Mouse (Mus musculus): ENCODE data around the gene Cacng2. TPM values are rescaled to one million over a fixed set of nuclear protein-coding genes. Genes with fewer than 3 reads are reported as not detected.

Cacng2 gene
- total and polyA plus RNA-seq, 2 experiments from 2014 or later, result 16.7 to 22.6 TPM

- WGBS, result 86% methylated on average over 9 of the region's 9 CpGs
- DNase-seq (ENCODE audit: low spot score), result no peak
- Histone ChIP-seq H3K4me2 (ENCODE audit: low read depth, low read length, poor library complexity, severe bottlenecking) (no peak overlapping the region), H3K4me3 (ENCODE audit: low read depth, low read length) (no peak overlapping the region), H3K9ac (replicated peaks; ENCODE audit: low read length, poor library complexity, severe bottlenecking) (no peak overlapping the region), H3K27ac (ENCODE audit: low read depth, low read length) (no peak overlapping the region), H3K9me3 (ENCODE audit: low read length) (no peaks in the 10 kb centered on the region), H3K27me3 (ENCODE audit: insufficient read depth, low read length) (no peaks in the 10 kb centered on the region), H3K36me3 (ENCODE audit: insufficient read depth, low read length) (peaks cover 80% of the 10 kb centered on the region), H3K4me1 (ENCODE audit: insufficient read depth, low read length) (no peaks in the 10 kb centered on the region)
- TF ChIP-seq CTCF (IDR thresholded peaks at IDR 0.05), result peak; percentile 19; the same call in 1 of the 2 replicates
- ATAC-seq (ENCODE audit: low FRiP score), result no peak
Measured at GRCm38 (mm10) chr15:77965117-77965528, 154.7 kb downstream of the Cacng2 start.

DNA sequence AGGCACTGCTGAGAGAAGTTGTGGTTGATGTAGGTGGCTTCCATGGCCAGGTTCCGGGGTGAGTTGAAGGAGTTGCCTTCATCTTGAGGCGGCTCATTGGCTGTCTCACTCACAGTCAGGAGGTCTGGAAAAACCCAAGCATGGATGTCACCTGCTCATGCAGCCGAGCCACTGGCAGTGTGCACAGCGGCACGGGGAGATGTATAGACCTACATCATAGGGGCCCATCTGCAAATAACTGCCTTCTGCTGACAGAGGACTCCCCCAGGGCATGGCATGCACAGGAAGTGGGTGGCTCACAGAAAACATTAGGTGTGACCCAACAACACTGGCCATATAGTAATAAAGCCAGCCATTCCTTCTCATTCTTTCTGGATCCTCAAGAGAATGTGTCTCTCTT, 157.4 kb downstream of the Cacng2 start:
- Histone ChIP-seq H3K36me3 (ENCODE audit: insufficient read depth, low read length) (peaks cover 88% of the 10 kb centered on the region), H3K4me2 (ENCODE audit: low read depth, low read length, poor library complexity, severe bottlenecking) (no peak overlapping the region), H3K4me3 (ENCODE audit: low read depth, low read length) (no peak overlapping the region), H3K27ac (ENCODE audit: low read depth, low read length) (no peak overlapping the region), H3K9me3 (ENCODE audit: low read length) (no peaks in the 10 kb centered on the region), H3K27me3 (ENCODE audit: insufficient read depth, low read length) (no peaks in the 10 kb centered on the region), H3K4me1 (ENCODE audit: insufficient read depth, low read length) (no peaks in the 10 kb centered on the region), H3K9ac (replicated peaks; ENCODE audit: low read length, poor library complexity, severe bottlenecking) (no peak overlapping the region)
- no peak for TF ChIP-seq CTCF (IDR thresholded peaks at IDR 0.05)
- ATAC-seq (ENCODE audit: low FRiP score) (no peak), DNase-seq (ENCODE audit: low spot score) (no peak)
- WGBS, result 100% methylated on average over 5 of the region's 5 CpGs

DNA sequence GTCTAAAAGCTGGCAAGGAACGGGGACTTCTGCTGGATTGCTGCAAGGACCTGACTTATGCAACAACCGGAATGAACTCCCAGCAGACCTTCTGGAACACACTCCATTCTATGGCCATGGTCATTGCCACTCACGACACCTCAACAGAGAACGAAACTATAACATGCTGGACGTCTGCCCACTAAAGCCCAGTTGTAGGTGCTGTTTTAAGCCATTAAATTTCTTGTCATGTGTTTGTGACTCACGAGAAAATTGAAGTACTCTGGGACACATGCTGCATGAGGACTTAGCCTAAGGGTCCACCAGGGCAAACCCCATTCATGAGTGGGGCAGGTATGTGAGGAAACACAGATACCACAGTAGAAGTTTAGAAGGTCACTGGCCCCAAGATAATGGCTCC, 159.1 kb downstream of the Cacng2 start:
- Histone ChIP-seq H3K4me3 (ENCODE audit: low read depth, low read length) (no peak overlapping the region), H3K9me3 (ENCODE audit: low read length) (no peaks in the 10 kb centered on the region), H3K9ac (replicated peaks; ENCODE audit: low read length, poor library complexity, severe bottlenecking) (no peak overlapping the region), H3K27me3 (ENCODE audit: insufficient read depth, low read length) (no peaks in the 10 kb centered on the region), H3K27ac (ENCODE audit: low read depth, low read length) (no peak overlapping the region), H3K4me1 (ENCODE audit: insufficient read depth, low read length) (no peaks in the 10 kb centered on the region; the same call in 1 of the 2 replicates), H3K4me2 (ENCODE audit: low read depth, low read length, poor library complexity, severe bottlenecking) (no peak overlapping the region), H3K36me3 (ENCODE audit: insufficient read depth, low read length) (peaks cover 71% of the 10 kb centered on the region)
- ATAC-seq (ENCODE audit: low FRiP score), result no peak
- DNase-seq (ENCODE audit: low spot score), result no peak
- TF ChIP-seq CTCF (IDR thresholded peaks at IDR 0.05), result no peak
- 91% methylated on average over 6 of the region's 6 CpGs for WGBS

GRCm38 (mm10) chr15:77958071-77958470, 161.8 kb downstream of the Cacng2 start:
- peaks cover 48% of the 10 kb centered on the region for H3K36me3 ChIP-seq (ENCODE audit: insufficient read depth, low read length)
- H3K4me1 ChIP-seq (ENCODE audit: insufficient read depth, low read length), result peaks cover 5% of the 10 kb centered on the region; the same call in 1 of the 2 replicates
- no peaks in the 10 kb centered on the region for H3K9me3 ChIP-seq (ENCODE audit: low read length)
- TF ChIP-seq CTCF (IDR thresholded peaks at IDR 0.05), result no peak
- 62% methylated on average over 3 of the region's 3 CpGs for WGBS
- H3K27ac ChIP-seq (ENCODE audit: low read depth, low read length), result no peak overlapping the region
- ATAC-seq (ENCODE audit: low FRiP score), result no peak
- DNase-seq (ENCODE audit: low spot score), result no peak
- no peak overlapping the region for H3K9ac ChIP-seq (replicated peaks; ENCODE audit: low read length, poor library complexity, severe bottlenecking)
- H3K4me2 ChIP-seq (ENCODE audit: low read depth, low read length, poor library complexity, severe bottlenecking), result no peak overlapping the region
- no peak overlapping the region for H3K4me3 ChIP-seq (ENCODE audit: low read depth, low read length)
- H3K27me3 ChIP-seq (ENCODE audit: insufficient read depth, low read length), result no peaks in the 10 kb centered on the region

GRCm38 (mm10) chr15:77957625-77958024, 162.2 kb downstream of the Cacng2 start:
- peaks cover 5% of the 10 kb centered on the region; the same call in 1 of the 2 replicates for H3K4me1 ChIP-seq (ENCODE audit: insufficient read depth, low read length)
- H3K9ac ChIP-seq (replicated peaks; ENCODE audit: low read length, poor library complexity, severe bottlenecking), result no peak overlapping the region
- H3K9me3 ChIP-seq (ENCODE audit: low read length), result no peaks in the 10 kb centered on the region
- ATAC-seq (ENCODE audit: low FRiP score) (no peak), DNase-seq (ENCODE audit: low spot score) (no peak)
- no peak overlapping the region for H3K4me2 ChIP-seq (ENCODE audit: low read depth, low read length, poor library complexity, severe bottlenecking)
- WGBS, result 47% methylated on average over 5 of the region's 5 CpGs
- H3K4me3 ChIP-seq (ENCODE audit: low read depth, low read length), result no peak overlapping the region
- TF ChIP-seq CTCF (IDR thresholded peaks at IDR 0.05), result no peak
- no peaks in the 10 kb centered on the region for H3K27me3 ChIP-seq (ENCODE audit: insufficient read depth, low read length)
- H3K36me3 ChIP-seq (ENCODE audit: insufficient read depth, low read length), result peaks cover 47% of the 10 kb centered on the region
- no peak overlapping the region for H3K27ac ChIP-seq (ENCODE audit: low read depth, low read length)

DNA sequence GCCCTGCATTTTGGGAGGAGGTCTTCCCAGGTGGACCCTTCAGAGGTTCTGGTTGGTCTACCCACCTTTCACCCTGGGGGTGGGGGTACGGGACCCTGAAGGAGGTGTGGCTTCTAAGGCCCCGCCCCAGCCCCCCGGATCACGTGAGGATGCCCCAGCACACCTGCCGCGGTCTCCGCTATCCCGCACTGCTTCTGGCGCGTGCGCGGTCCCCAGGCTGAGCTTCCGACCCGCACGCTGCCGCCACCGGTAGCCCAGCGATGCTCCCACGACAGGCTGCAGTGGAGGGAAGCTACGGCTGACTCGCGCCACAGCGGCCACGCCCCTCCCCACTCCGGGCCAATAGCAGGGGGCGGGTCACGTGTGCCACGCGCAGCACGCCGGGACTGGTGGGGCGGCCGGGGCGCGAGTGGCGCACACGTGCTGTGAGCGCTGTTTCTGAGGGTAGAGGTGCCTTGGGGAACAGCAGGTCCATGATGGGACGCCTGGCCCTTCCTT, 163.4 kb downstream of the Cacng2 start, which contains the start of gene Foxred2:
Foxred2 (minus strand) TSS at position 319 of the 498 bp plus-strand sequence.
- Histone ChIP-seq H3K4me1 (ENCODE audit: insufficient read depth, low read length) (peaks cover 5% of the 10 kb centered on the region; the same call in 1 of the 2 replicates), H3K4me2 (ENCODE audit: low read depth, low read length, poor library complexity, severe bottlenecking) (peak within 1 kb of the TSS; percentile 94), H3K9ac (replicated peaks; ENCODE audit: low read length, poor library complexity, severe bottlenecking) (peak within 1 kb of the TSS; percentile 66), H3K4me3 (ENCODE audit: low read depth, low read length) (peak within 1 kb of the TSS; percentile 59), H3K27me3 (ENCODE audit: insufficient read depth, low read length) (no peaks in the 10 kb centered on the region), H3K36me3 (ENCODE audit: insufficient read depth, low read length) (peaks cover 45% of the 10 kb centered on the region), H3K27ac (ENCODE audit: low read depth, low read length) (peak within 1 kb of the TSS; percentile 63), H3K9me3 (ENCODE audit: low read length) (no peaks in the 10 kb centered on the region)
- under 1% methylated on average over 39 of the region's 39 CpGs for WGBS
- peak; percentile 66 for TF ChIP-seq CTCF (IDR thresholded peaks at IDR 0.05)
- ATAC-seq (ENCODE audit: low FRiP score) (peak; percentile 93), DNase-seq (ENCODE audit: low spot score) (peak; percentile 90)

Data from midbrain, postnatal 0 days (tissue).